Mouse (Mus musculus) liver, embryonic 15.5 days (tissue): ENCODE measurements at regions not wholly inside any gene's neighbourhood (a gene's known extent, or its start where the extent isn't known, plus 50 kb on each side); places are given as distances from the start of the nearest gene placed in this dataset.

Source experiments
- ATAC-seq: fragments of 200-750 bp; cut with Nextera tagmentation; 2 replicates; pipeline ENCODE4 v1.8.0; 2017; ENCODE audit warnings: moderate number of reproducible peaks, mild to moderate bottlenecking, moderate library complexity; ENCODE audit not compliant: insufficient read depth
- H3K27ac ChIP-seq: fragments of 300-500 bp; sonication (generic); replicated peaks from 2 replicates; pipeline ENCODE4 v1.5.1; 2015; ENCODE audit warnings: mild to moderate bottlenecking, inconsistent platforms
- H3K27me3 ChIP-seq: fragments of 300-500 bp; sonication (generic); 2 replicates; pipeline ENCODE4 v1.6.1; 2015; ENCODE audit warnings: mild to moderate bottlenecking, inconsistent platforms
- H3K36me3 ChIP-seq: fragments of 300-500 bp; sonication (generic); replicated peaks from 2 replicates; pipeline ENCODE4 v1.6.1; 2015; ENCODE audit warnings: moderate library complexity, mild to moderate bottlenecking, inconsistent platforms
- H3K4me1 ChIP-seq: fragments of 300-500 bp; sonication (generic); replicated peaks from 2 replicates; pipeline ENCODE4 v1.6.1; 2015; ENCODE audit warnings: inconsistent platforms
- H3K4me2 ChIP-seq: fragments of 300-500 bp; sonication (generic); 2 replicates; pipeline ENCODE4 v1.6.1; 2015; ENCODE audit warnings: moderate library complexity, mild to moderate bottlenecking, inconsistent platforms
- H3K4me3 ChIP-seq: fragments of 300-500 bp; sonication (generic); replicated peaks from 2 replicates; pipeline ENCODE4 v1.5.1; 2015; ENCODE audit warnings: mild to moderate bottlenecking, inconsistent platforms
- H3K9ac ChIP-seq: fragments of 300-500 bp; sonication (generic); 2 replicates; pipeline ENCODE4 v1.6.1; 2015; ENCODE audit warnings: moderate library complexity, mild to moderate bottlenecking, inconsistent platforms
- H3K9me3 ChIP-seq: fragments of 300-500 bp; sonication (generic); replicated peaks from 2 replicates; pipeline ENCODE4 v1.6.1; 2016; ENCODE audit warnings: inconsistent platforms
- WGBS: fragments of 180-500 bp; shearing (Covaris S2); methylation state at CpG from one replicate; pipeline ENCODE4 v1.1.7; 2015; ENCODE audit warnings: mixed read lengths; ENCODE audit not compliant: insufficient replicate concordance; 5-methylcytosine and 5-hydroxymethylcytosine counted together

DNA sequence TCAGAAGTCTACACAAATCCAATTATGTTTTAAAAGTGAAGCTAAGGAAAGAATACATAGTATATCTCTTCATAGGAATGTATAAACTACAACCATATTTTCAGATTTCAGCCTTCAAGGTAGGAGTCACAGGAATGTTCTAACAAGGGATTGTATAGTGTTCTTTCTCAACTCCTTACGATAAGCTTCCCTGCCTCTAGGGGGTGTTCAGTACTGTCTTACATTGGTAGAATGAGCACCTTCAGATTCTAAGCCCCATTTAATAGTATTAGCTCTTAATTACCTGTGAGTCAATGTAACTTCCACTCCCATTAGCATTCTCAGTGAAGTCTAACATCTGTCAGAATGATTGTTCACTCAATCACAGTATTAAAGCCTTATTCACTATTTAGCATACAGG is 481.5 kb upstream of the Mpdz start:
- WGBS: 62% methylated on average over 1 of the region's 1 CpGs
- Histone ChIP-seq H3K9me3 (no peaks in the 10 kb centered on the region), H3K27me3 (no peaks in the 10 kb centered on the region), H3K4me3 (no peak overlapping the region), H3K4me2 (no peak overlapping the region), H3K27ac (no peak overlapping the region), H3K9ac (no peak overlapping the region), H3K4me1 (no peaks in the 10 kb centered on the region), H3K36me3 (no peaks in the 10 kb centered on the region)
- ATAC-seq: no peak

DNA sequence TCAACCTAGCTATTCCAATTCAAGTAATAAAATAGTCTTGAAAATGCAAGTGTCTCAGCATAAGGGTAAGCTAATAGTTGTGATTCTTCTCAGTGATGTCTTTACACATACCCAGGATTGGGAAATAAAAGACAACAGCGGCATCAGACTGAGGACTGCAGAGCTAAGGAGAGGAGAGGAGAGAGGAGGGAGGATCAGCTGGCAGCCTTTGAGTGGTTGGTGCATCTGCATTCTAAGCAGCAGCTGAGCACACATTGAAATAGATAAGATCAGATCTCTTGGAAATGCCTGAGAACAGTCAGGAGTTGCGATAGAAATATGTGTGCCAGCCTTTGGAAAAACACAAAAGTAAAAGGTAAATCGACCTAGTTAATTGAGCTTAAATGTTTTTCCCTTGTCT is 480.3 kb upstream of the Mpdz start:
- Histone ChIP-seq H3K4me2 (no peak overlapping the region), H3K9ac (no peak overlapping the region), H3K36me3 (no peaks in the 10 kb centered on the region), H3K4me3 (no peak overlapping the region), H3K27ac (no peak overlapping the region), H3K27me3 (no peaks in the 10 kb centered on the region), H3K4me1 (no peaks in the 10 kb centered on the region), H3K9me3 (no peaks in the 10 kb centered on the region)
- no peak for ATAC-seq
- WGBS: 58% methylated on average over 3 of the region's 3 CpGs

DNA sequence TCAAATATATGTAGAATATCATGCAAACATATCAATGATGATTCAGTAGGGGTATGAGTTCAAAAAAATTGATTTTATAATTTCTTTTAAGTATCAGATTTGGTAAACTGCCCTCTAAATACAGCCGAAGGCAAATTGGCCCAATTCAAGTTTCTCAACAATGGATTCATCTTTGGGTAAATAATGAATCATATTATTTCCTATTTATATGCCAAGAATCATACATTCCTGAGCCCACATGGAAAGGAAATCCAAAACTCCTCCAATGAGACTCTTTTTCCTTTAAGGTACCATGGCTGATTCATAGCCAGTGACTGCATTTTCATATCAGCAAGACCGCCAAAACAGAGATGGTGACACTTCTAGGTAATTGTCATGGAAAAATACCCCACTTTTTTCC is 472.4 kb upstream of the Mpdz start:
- Histone ChIP-seq H3K27ac (no peak overlapping the region), H3K4me2 (no peak overlapping the region), H3K9ac (no peak overlapping the region), H3K4me1 (no peaks in the 10 kb centered on the region), H3K4me3 (no peak overlapping the region), H3K9me3 (no peaks in the 10 kb centered on the region), H3K27me3 (no peaks in the 10 kb centered on the region), H3K36me3 (no peaks in the 10 kb centered on the region)
- 71% methylated on average over 2 of the region's 2 CpGs for WGBS
- no peak for ATAC-seq

- 71% methylated on average over 10 of the region's 10 CpGs for WGBS
- Histone ChIP-seq H3K4me2 (no peak overlapping the region), H3K36me3 (no peaks in the 10 kb centered on the region), H3K4me1 (no peaks in the 10 kb centered on the region), H3K27me3 (no peaks in the 10 kb centered on the region), H3K9me3 (no peaks in the 10 kb centered on the region), H3K9ac (no peak overlapping the region), H3K27ac (no peak overlapping the region), H3K4me3 (no peak overlapping the region)
- ATAC-seq: no peak
Observed at GRCm38 (mm10) chr4:81913296-81913695, 470.7 kb upstream of the Mpdz start.

DNA sequence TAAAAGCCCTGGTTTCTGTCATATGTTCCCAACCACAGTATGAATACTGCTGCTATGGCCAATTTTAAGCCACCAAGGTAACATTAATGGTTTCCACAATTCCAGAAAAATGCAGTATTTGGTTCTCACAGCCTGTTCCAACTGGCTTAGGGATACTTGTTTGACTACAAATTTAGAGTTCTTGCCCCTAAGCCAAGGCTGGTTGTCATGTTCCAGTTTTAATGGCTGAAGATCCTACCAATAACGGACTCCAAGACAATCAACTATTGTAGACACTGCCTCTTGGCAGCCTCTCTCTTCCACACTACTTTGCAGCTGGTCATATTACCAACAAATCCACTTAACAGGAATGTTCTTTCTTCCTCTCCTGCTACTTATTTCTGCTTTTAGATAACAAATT is 470.0 kb upstream of the Mpdz start:
- ATAC-seq: no peak
- 67% methylated on average over 1 of the region's 1 CpGs for WGBS
- Histone ChIP-seq H3K27me3 (no peaks in the 10 kb centered on the region), H3K4me1 (no peaks in the 10 kb centered on the region), H3K4me2 (no peak overlapping the region), H3K9me3 (no peaks in the 10 kb centered on the region), H3K27ac (no peak overlapping the region), H3K36me3 (no peaks in the 10 kb centered on the region), H3K4me3 (no peak overlapping the region), H3K9ac (no peak overlapping the region)

DNA sequence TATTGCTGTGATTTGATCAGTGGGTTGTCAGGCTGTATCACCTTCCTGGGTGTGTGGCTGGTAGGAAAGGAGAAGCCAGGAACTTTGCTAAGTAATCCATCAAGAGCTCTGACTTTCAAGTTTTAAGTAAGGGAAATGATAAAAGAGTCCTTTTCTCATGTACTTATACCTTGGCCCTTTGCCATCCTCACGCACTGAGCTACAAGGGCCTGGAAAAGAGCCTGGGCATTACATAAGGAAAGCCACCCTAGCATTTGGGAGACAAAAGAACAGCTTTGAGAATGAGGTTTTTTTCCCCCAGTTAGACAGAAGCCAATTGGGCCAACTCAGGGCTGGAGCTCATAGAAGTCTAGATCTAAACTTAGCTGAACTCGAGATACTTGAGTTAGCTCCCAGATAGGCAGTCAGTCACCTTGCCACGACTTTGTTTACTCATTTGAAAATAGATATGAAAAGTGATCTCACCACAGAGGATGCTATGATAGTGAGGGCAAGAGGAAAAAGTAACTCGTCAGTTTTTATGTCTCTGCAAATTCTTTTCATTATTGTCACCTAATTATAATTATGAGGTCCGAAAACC is 457.4 kb upstream of the Mpdz start:
- ATAC-seq: no peak
- H3K4me3 ChIP-seq: no peak overlapping the region
- no peak overlapping the region for H3K27ac ChIP-seq
- 60% methylated on average over 5 of the region's 5 CpGs for WGBS
- H3K9ac ChIP-seq: no peak overlapping the region
- H3K36me3 ChIP-seq: no peaks in the 10 kb centered on the region
- H3K9me3 ChIP-seq: no peaks in the 10 kb centered on the region
- H3K4me2 ChIP-seq: no peak overlapping the region
- no peaks in the 10 kb centered on the region for H3K27me3 ChIP-seq
- H3K4me1 ChIP-seq: no peaks in the 10 kb centered on the region

DNA sequence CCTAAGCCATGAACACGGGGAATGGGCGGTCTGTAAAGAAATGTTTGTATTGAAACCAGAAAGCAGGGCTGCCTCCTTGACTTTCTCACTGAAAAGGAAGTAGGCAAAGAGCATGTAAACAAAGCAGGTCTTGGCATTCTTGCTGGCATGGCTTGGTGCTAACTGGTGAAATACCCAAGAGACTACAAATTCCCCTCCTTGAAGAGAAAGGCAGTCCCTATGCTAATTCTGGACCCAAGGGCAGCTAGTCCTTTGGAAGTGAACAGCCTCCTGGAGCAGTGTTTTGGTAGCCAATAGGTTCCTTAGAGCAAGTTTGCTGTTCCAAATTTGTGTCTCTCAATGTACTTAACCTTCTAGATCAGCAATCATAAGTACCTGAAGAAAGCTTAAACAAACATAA is 456.0 kb upstream of the Mpdz start:
- no peaks in the 10 kb centered on the region for H3K9me3 ChIP-seq
- no peaks in the 10 kb centered on the region for H3K4me1 ChIP-seq
- H3K27me3 ChIP-seq: no peaks in the 10 kb centered on the region
- H3K27ac ChIP-seq: no peak overlapping the region
- H3K9ac ChIP-seq: no peak overlapping the region
- 35% methylated on average over 2 of the region's 2 CpGs for WGBS
- H3K36me3 ChIP-seq: no peaks in the 10 kb centered on the region
- H3K4me2 ChIP-seq: no peak overlapping the region
- no peak overlapping the region for H3K4me3 ChIP-seq
- no peak for ATAC-seq

DNA sequence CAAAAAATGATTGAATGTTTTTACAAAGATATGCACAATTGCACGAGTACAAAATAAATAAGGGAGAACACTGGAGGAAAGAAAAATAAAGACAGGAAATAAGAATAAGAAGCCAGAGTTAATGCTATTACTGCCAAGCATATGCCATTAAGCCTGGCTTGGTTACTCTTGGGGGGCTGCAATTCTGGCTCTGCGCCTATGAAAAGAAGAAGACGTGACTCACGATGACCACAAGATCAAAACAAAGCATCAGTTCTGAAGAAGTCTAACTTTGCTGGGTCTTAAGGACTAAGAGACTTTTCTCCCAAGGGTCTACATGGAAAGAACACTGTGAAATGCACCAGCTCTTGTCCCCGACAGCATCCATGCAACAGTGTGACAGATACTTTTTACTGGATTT is 454.8 kb upstream of the Mpdz start:
- no peak overlapping the region for H3K27ac ChIP-seq
- no peak overlapping the region for H3K9ac ChIP-seq
- no peaks in the 10 kb centered on the region for H3K27me3 ChIP-seq
- H3K36me3 ChIP-seq: no peaks in the 10 kb centered on the region
- H3K9me3 ChIP-seq: no peaks in the 10 kb centered on the region
- H3K4me2 ChIP-seq: no peak overlapping the region
- WGBS: 71% methylated on average over 5 of the region's 5 CpGs
- H3K4me1 ChIP-seq: no peaks in the 10 kb centered on the region
- no peak overlapping the region for H3K4me3 ChIP-seq
- no peak for ATAC-seq

DNA sequence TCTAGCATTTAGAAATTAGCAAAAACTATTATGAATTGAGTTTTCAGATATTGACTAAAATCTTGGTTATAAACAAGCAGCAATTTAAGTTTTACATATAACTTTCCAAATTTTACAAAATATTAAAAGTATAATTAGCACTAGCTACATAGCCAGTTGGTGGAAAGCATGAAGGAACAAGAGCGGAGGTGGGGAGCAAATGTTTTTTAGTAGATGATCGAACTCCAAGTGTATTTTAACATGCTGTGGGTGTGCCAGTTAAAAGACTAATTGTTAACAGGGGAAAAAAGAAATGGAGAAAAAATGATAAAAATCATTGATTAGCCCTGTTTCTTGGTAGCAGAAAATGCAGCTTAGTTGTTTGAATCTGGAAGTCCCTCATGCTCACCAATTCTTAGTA is 426.3 kb upstream of the Mpdz start:
- H3K9me3 ChIP-seq: no peaks in the 10 kb centered on the region
- no peak overlapping the region for H3K27ac ChIP-seq
- 70% methylated on average over 2 of the region's 2 CpGs for WGBS

DNA sequence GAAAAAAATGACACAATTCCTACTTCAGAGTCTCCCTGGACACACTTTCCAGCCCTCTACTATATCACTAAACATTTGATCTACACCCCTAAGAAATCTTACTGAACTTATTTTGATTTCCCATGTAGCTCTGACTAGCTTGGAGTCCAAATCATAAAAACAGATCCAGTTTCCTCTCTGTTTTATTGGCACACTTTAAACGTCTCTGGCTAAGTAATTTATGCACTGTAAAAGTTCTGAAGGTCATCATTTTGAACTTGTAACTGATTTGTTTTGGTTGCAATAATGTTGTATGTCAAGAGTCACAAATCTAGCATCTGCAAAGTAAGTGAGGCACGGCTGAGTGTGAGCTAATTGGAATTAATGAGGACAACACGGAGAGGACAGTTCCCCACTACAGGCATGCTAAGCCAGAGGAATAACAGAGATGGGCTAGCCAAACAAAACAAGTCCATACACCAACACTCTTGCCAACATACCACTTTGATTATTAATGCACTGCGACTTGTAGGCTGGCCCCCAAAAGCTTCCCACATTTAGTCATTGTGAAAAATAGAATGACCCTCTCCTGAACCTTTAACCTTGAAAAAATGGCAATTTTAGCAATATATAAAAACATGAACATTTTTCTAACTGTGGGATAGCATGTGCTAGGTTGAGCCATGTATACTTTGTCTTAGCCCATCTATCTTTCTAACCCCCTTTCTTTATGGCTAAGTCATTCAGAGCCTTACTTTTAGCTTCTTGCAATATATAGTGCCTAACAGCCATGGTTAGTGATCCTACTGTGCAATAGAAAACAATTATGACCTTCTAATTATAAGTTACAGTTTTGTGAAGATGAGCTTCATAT is 399.3 kb upstream of the Mpdz start:
- Histone ChIP-seq H3K4me1 (no peaks in the 10 kb centered on the region), H3K36me3 (no peaks in the 10 kb centered on the region), H3K4me3 (no peak overlapping the region), H3K4me2 (no peak overlapping the region), H3K9me3 (no peaks in the 10 kb centered on the region), H3K27me3 (no peaks in the 10 kb centered on the region), H3K27ac (no peak overlapping the region), H3K9ac (no peak overlapping the region)
- WGBS: 52% methylated on average over 4 of the region's 4 CpGs
- ATAC-seq: no peak

More for the DNA sequence above, 426.3 kb upstream of the Mpdz start:
- H3K27me3 ChIP-seq: no peaks in the 10 kb centered on the region
- H3K4me1 ChIP-seq: no peaks in the 10 kb centered on the region
- no peak overlapping the region for H3K4me2 ChIP-seq
- H3K4me3 ChIP-seq: no peak overlapping the region
- H3K9ac ChIP-seq: no peak overlapping the region
- no peak for ATAC-seq
- H3K36me3 ChIP-seq: no peaks in the 10 kb centered on the region

- Histone ChIP-seq H3K4me3 (no peak overlapping the region), H3K9ac (no peak overlapping the region), H3K9me3 (no peaks in the 10 kb centered on the region), H3K4me2 (no peak overlapping the region), H3K27ac (no peak overlapping the region), H3K36me3 (no peaks in the 10 kb centered on the region), H3K27me3 (no peaks in the 10 kb centered on the region), H3K4me1 (no peaks in the 10 kb centered on the region)
- no peak for ATAC-seq
- 32% methylated on average over 3 of the region's 3 CpGs for WGBS
Observed at GRCm38 (mm10) chr4:81829972-81830371, 387.4 kb upstream of the Mpdz start.

GRCm38 (mm10) chr4:81827453-81827852 is 384.8 kb upstream of the Mpdz start:
- Histone ChIP-seq H3K9me3 (no peaks in the 10 kb centered on the region), H3K4me1 (no peaks in the 10 kb centered on the region), H3K4me2 (no peak overlapping the region), H3K27ac (no peak overlapping the region), H3K27me3 (no peaks in the 10 kb centered on the region), H3K9ac (no peak overlapping the region), H3K4me3 (no peak overlapping the region), H3K36me3 (no peaks in the 10 kb centered on the region)
- ATAC-seq: no peak
- WGBS: 70% methylated on average over 4 of the region's 4 CpGs
